Mouse (Mus musculus): ENCODE results near the gene Rilpl1. TPM values are rescaled to one million over a fixed set of nuclear protein-coding genes. Genes with fewer than 3 reads are reported as not detected.

The Rilpl1 gene
- polyA plus RNA-seq, 1 experiment from 2014 or later, result 25.3 TPM

DNA sequence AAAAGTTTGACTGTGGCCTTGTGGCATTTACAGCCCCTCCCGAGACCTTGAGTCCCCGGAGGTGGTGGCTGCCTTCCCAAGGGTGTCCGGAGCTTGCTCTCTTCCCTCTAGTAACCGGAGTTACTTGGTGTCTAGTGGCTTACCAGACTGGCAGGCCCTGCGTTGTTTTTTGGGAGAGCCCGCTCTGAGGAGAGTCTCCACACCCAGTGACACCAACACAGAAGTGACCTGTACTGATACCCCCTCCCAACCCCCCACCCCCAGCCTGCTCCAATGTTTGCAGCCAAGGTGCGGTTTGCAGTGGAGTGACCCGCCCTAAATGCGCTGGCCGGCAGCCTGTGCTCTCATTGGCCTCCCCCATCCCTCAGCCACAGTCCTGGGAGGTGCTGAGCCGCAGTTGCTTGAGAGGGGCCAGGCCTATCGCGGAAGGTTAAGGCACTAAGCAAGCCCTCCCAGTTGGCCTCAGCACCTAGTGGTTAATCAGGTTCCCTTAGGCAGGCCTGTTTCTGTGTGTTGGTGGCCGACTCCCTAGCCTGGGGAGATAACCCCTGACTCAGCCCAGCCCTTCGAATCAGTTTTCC, 84.8 kb downstream of the Rilpl1 start:
- H3K27ac ChIP-seq (ENCODE audit: low read depth, low read length), result peak overlapping the region; percentile 93
- H3K4me1 ChIP-seq (ENCODE audit: control insufficient read depth, insufficient read depth, low read length), result peaks cover 14% of the 10 kb centered on the region
- under 1% methylated on average over 15 of the region's 15 CpGs for WGBS (ENCODE audit: insufficient replicate concordance)
- peak overlapping the region; percentile 98 for H3K4me3 ChIP-seq (ENCODE audit: low read depth, low read length)
- H3K9ac ChIP-seq (ENCODE audit: low read depth, low read length), result peak overlapping the region; percentile 95
- H3K36me3 ChIP-seq (ENCODE audit: control insufficient read depth, insufficient read depth, low read length), result peaks cover 30% of the 10 kb centered on the region
- H3K9me3 ChIP-seq (replicated peaks; ENCODE audit: control insufficient read depth, low read length), result no peaks in the 10 kb centered on the region
- peak; percentile 77 for ATAC-seq (replicated peaks; ENCODE audit: insufficient number of reproducible peaks, low FRiP score, low TSS enrichment)
- H3K4me2 ChIP-seq, result peak overlapping the region; percentile 83
- H3K27me3 ChIP-seq (ENCODE audit: control insufficient read depth, insufficient read depth, low read length), result no peaks in the 10 kb centered on the region

- ATAC-seq (replicated peaks; ENCODE audit: insufficient number of reproducible peaks, low FRiP score, low TSS enrichment), result peak; percentile 50
- Histone ChIP-seq H3K27me3 (ENCODE audit: control insufficient read depth, insufficient read depth, low read length) (no peaks in the 10 kb centered on the region), H3K27ac (ENCODE audit: low read depth, low read length) (peak overlapping the region; percentile 93), H3K9me3 (replicated peaks; ENCODE audit: control insufficient read depth, low read length) (no peaks in the 10 kb centered on the region), H3K4me3 (ENCODE audit: low read depth, low read length) (peak overlapping the region; percentile 98), H3K4me1 (ENCODE audit: control insufficient read depth, insufficient read depth, low read length) (peaks cover 14% of the 10 kb centered on the region), H3K36me3 (ENCODE audit: control insufficient read depth, insufficient read depth, low read length) (peaks cover 26% of the 10 kb centered on the region), H3K9ac (ENCODE audit: low read depth, low read length) (peak overlapping the region; percentile 95), H3K4me2 (peak overlapping the region; percentile 83)
- under 1% methylated on average over 41 of the region's 77 CpGs for WGBS (ENCODE audit: insufficient replicate concordance)
These were observed 85.4 kb downstream of the Rilpl1 start for GRCm38 (mm10) chr5:124445621-124446293.

- Histone ChIP-seq H3K27me3 (ENCODE audit: control insufficient read depth, insufficient read depth, low read length) (no peaks in the 10 kb centered on the region), H3K9me3 (replicated peaks; ENCODE audit: control insufficient read depth, low read length) (no peaks in the 10 kb centered on the region), H3K36me3 (ENCODE audit: control insufficient read depth, insufficient read depth, low read length) (peaks cover 20% of the 10 kb centered on the region), H3K4me2 (peak overlapping the region; percentile 83), H3K9ac (ENCODE audit: low read depth, low read length) (peak overlapping the region; percentile 95), H3K27ac (ENCODE audit: low read depth, low read length) (peak overlapping the region; percentile 93), H3K4me1 (ENCODE audit: control insufficient read depth, insufficient read depth, low read length) (peaks cover 14% of the 10 kb centered on the region), H3K4me3 (ENCODE audit: low read depth, low read length) (peak overlapping the region; percentile 98)
- peak; percentile 83 for ATAC-seq (replicated peaks; ENCODE audit: insufficient number of reproducible peaks, low FRiP score, low TSS enrichment)
- 6% methylated on average over 59 of the region's 66 CpGs for WGBS (ENCODE audit: insufficient replicate concordance)
These were observed 86.3 kb downstream of the Rilpl1 start for GRCm38 (mm10) chr5:124444661-124445561.

DNA sequence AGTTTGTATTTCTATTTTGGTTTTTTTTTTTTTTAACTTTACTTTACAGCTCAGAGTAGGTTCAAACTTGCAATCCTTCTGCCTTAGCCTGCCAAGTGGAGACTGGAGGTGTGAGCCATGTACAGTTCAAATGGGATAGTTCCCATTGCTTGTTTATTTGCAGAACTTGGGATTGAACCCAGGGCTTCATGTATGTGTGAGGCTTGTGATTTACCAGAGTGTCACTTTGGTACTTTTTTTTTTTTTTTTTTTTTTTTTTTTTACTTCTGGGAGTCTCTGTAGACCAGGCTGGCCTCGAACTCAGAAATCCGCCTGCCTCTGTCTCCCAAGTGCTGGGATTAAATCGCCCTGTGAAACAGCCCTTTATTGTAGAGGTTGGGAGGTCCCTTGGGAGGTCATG, 87.0 kb downstream of the Rilpl1 start:
- H3K27ac ChIP-seq (ENCODE audit: low read depth, low read length), result no peak overlapping the region

More for the DNA sequence above, 87.0 kb downstream of the Rilpl1 start:
- H3K27me3 ChIP-seq (ENCODE audit: control insufficient read depth, insufficient read depth, low read length), result no peaks in the 10 kb centered on the region
- H3K36me3 ChIP-seq (ENCODE audit: control insufficient read depth, insufficient read depth, low read length), result peaks cover 16% of the 10 kb centered on the region
- H3K4me1 ChIP-seq (ENCODE audit: control insufficient read depth, insufficient read depth, low read length), result peaks cover 14% of the 10 kb centered on the region
- peak overlapping the region; percentile 83 for H3K4me2 ChIP-seq
- H3K9ac ChIP-seq (ENCODE audit: low read depth, low read length), result no peak overlapping the region
- no peak for ATAC-seq (replicated peaks; ENCODE audit: insufficient number of reproducible peaks, low FRiP score, low TSS enrichment)
- H3K9me3 ChIP-seq (replicated peaks; ENCODE audit: control insufficient read depth, low read length), result no peaks in the 10 kb centered on the region
- peak overlapping the region; percentile 98; the same call in 1 of the 2 replicates for H3K4me3 ChIP-seq (ENCODE audit: low read depth, low read length)
- 70% methylated on average over 3 of the region's 3 CpGs for WGBS (ENCODE audit: insufficient replicate concordance)

Other genes starting within 250 kb of the Rilpl1 start
- 11.5 and 15.5 TPM in 2 replicates for gene Mphosph9, start 203.4 kb downstream of the Rilpl1 start, polyA plus RNA-seq (2014; fragmentation: Nextera tagmentation; extraction: Ambion mirVana)
- gene 2810006K23Rik, start 203.3 kb downstream of the Rilpl1 start, polyA plus RNA-seq (2014; fragmentation: Nextera tagmentation; extraction: Ambion mirVana), result 14.8 and 19.1 TPM in 2 replicates
- 94.3 and 96.8 TPM in 2 replicates for gene Cdk2ap1, start 168.3 kb downstream of the Rilpl1 start, polyA plus RNA-seq (2014; fragmentation: Nextera tagmentation; extraction: Ambion mirVana)
- 59.9 and 81.6 TPM in 2 replicates for gene Sbno1, start 105.4 kb downstream of the Rilpl1 start, polyA plus RNA-seq (2014; fragmentation: Nextera tagmentation; extraction: Ambion mirVana)
- 89.5 and 93.9 TPM in 2 replicates for gene Kmt5a, start 91.5 kb downstream of the Rilpl1 start, polyA plus RNA-seq (2014; fragmentation: Nextera tagmentation; extraction: Ambion mirVana)
- gene Rilpl2, start 53.0 kb downstream of the Rilpl1 start, polyA plus RNA-seq (2014; fragmentation: Nextera tagmentation; extraction: Ambion mirVana), result 15.5 and 16.3 TPM in 2 replicates
- 12.4 and 12.8 TPM in 2 replicates for gene Snrnp35, start 48.3 kb downstream of the Rilpl1 start, polyA plus RNA-seq (2014; fragmentation: Nextera tagmentation; extraction: Ambion mirVana)
- gene Tmed2, start 9.3 kb upstream of the Rilpl1 start, polyA plus RNA-seq (2014; fragmentation: Nextera tagmentation; extraction: Ambion mirVana), result 490 and 526 TPM in 2 replicates
- 7.5 and 8.4 TPM in 2 replicates for gene Ddx55, start 21.5 kb upstream of the Rilpl1 start, polyA plus RNA-seq (2014; fragmentation: Nextera tagmentation; extraction: Ambion mirVana)
- gene Eif2b1, start 47.7 kb upstream of the Rilpl1 start, polyA plus RNA-seq (2014; fragmentation: Nextera tagmentation; extraction: Ambion mirVana), result 70.0 and 72.9 TPM in 2 replicates
- 36.8 and 39.7 TPM in 2 replicates for gene Gtf2h3, start 47.7 kb upstream of the Rilpl1 start, polyA plus RNA-seq (2014; fragmentation: Nextera tagmentation; extraction: Ambion mirVana)
- 35.6 and 38.6 TPM in 2 replicates for gene Atp6v0a2, start 97.2 kb upstream of the Rilpl1 start, polyA plus RNA-seq (2014; fragmentation: Nextera tagmentation; extraction: Ambion mirVana)
- 0.03 and 0.04 TPM in 2 replicates for gene Dnah10, start 193.7 kb upstream of the Rilpl1 start, polyA plus RNA-seq (2014; fragmentation: Nextera tagmentation; extraction: Ambion mirVana)

Data from heart, embryonic 11.5 days (tissue).